Mouse (Mus musculus) left cerebral cortex, adult 18-20 months (tissue): Measurements from ENCODE around the gene Anapc11. TPM values are rescaled to one million over a fixed set of nuclear protein-coding genes. Genes with fewer than 3 reads are reported as not detected.
A peak's percentile ranks its signal among the peaks of the same experiment; 100 is the strongest.
"Not testable (repeated sequence)": the region's sequence is repeated elsewhere in the genome, so short reads cannot be mapped to it uniquely, and the experiment has no call there.

ENCODE experiments used
- DNase-seq, 2 experiments: peaks; one replicate each; pipeline ENCODE4 v3.0.0; 2021 to 2022; ENCODE audit warnings: low spot score in 2 of 2, mixed read lengths in 1 of 2
- long read RNA-seq, 2 experiments: library from polyadenylated mRNA; stranded (forward); transcript quantifications; one replicate each; pipeline ENCODE4 v2.0.0; 2021
- total RNA-seq, 2 experiments: library from RNA; stranded (reverse); gene quantifications; 2 replicates each; pipeline ENCODE4 v1.2.3; 2021

The Anapc11 gene
- total RNA-seq, result 10 to 100 TPM; 95.1 to 98.8 TPM
- long read RNA-seq, experiment 1, transcript Anapc11-201 (3 exons, 3,229 nt), result major isoform, 44 of 81 reads
- long read RNA-seq, experiment 1, transcript Anapc11-202 (3 exons, 962 nt), result minor isoform, 36 of 81 reads
- long read RNA-seq, experiment 1, partial matches to known transcripts, result 0 of 81 reads
- long read RNA-seq, experiment 1, other reads (novel, unspliced or antisense), result 1 of 81 reads
- long read RNA-seq, experiment 2, transcript Anapc11-201 (3 exons, 3,229 nt), result minor isoform, 39 of 85 reads
- long read RNA-seq, experiment 2, transcript Anapc11-202 (3 exons, 962 nt), result major isoform, 40 of 85 reads
- long read RNA-seq, experiment 2, partial matches to known transcripts, result 3 of 85 reads
- long read RNA-seq, experiment 2, other reads (novel, unspliced or antisense), result 3 of 85 reads

DNA sequence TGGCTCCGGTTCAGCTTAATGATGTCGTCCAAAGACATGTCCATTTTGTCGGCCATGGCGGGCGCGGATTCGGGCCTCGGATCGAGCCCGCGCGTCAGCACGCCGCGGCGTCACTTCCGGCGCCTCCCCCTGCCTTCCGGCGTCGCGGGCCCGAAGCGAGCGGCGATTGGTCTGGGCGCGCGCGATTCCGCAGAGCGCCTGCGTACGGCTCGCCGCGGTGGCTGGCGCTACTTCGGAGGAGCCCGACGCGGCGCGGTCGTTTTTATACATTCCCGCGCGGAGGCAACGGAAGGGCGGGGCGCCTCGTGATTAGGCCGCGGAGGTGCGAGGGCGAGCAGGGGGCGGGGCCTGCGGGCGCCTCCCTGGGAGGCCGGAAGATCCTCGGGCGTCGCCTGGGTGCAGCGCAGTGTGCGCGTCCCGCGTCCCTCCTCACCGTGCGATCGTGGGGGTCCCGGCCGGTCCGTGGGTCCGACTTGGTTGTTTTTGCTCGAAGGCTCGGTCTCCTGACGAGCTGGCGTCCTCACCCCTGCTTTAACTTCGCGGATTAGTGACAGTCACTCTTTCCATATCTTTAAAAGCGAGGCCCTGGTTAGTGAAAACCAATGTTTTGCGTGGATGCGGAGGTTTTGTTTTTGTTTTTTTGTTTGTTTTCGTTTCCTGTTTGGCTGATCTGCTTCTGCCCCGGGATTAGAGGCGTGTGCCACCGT, at the start of gene Anapc11, which contains the start of gene Alyref:
TSS of gene Anapc11 (plus strand) at position 139 of the 707 bp plus-strand sequence.
TSS of gene Alyref (minus strand) at position 83 of the 707 bp plus-strand sequence.
- peak; percentile 92 to 96 for DNase-seq

DNA sequence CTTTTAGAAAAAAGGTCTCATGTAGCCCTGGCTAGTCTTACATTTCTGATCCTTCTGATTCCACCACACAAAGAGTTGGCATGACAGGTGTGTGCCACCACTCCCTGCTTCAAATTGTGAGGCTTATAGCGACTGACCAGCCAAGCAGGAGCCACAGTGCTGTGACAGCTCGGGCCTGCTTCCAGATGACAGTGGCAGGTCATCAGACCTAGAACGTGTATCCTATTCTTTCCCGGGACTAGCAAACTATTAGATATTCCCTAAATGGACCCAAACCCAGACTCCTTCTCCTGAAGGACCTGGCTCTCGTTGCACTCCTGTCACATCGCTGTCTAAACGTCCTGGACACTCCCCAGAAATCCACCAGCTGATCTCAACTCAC, 49.4 kb upstream of the Anapc11 start:
- no peak for DNase-seq

DNA sequence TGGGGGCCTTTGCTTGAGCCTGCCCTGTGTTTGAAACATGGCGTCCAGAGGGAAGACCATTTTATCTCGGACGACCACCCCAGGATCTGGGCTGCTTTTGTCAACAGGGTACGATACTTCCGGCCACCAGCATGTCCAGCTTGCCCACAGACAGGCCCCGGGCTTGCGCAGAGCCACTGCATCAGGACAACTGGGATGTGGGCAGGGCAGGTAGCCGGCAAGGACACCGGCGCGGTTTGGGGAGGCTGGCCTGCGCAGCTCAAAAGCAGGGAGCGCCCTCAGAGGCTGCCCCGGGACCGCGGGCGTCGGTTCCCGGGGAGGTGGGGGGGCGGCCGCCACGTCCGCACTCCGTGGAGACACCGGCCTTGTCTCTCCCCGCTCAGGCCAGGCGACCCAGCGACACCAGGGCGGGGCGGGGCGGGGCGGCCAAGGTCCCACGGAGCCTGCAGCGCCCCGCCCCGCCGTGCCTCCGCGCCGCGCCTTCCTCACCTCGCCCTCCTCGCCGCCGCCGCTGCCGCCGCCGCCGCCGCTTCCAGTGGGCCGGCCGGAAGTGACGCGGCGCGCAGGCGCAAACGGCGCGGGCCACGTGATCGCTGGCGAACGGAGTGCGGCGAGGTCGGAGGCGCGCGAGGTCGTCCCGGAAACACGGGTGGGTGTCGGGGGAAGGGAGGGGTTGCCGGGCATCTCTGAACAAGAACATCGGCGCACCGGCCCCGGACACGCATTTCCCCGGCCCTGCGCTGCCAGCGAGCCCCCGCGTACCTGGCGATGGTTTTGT, 48.9 kb upstream of the Anapc11 start, which contains the start of gene Mcrip1:
TSS of gene Mcrip1 (minus strand) at position 560 of the 778 bp plus-strand sequence.
- peak; percentile 95 to 96 for DNase-seq

DNA sequence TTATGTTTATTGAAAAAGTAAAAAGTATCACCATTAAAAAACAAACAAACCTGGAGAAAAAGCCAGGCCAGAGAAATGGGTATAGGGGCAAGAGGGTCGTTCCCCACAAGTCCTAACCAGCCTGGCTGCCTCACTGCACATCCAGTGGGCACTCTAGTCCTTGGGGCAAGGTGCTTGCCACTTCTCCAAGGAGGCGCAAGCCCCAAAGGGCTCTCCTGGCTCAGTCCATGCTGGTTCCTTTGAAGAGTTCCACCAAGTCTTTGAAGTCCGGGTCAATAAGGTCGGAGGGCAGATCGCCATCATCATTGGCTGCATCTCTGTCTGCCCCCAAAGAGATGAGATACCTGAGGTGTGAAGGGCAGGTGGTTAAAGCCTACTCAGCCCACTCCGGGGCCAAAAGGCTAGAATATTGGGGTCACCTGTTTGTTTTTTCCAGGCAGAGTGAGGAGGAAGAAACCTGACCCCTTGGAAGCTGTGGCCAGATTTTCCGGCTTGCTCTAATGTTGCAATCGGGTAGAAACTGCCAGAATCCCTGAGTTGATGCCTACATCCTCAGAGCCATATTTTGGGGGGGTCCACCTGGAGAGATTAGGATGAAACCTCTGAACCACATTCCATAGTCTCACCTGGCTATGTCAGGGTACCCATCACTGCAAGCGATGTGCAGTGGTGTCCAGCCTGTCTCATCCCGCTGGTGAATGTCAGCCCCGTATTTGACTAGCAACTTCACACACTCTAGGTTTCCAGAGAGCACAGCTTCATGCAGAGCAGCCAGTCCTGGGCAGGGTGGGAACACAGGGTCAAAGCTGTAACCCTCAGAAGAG, 48.0 kb upstream of the Anapc11 start:
- DNase-seq, result no peak

DNA sequence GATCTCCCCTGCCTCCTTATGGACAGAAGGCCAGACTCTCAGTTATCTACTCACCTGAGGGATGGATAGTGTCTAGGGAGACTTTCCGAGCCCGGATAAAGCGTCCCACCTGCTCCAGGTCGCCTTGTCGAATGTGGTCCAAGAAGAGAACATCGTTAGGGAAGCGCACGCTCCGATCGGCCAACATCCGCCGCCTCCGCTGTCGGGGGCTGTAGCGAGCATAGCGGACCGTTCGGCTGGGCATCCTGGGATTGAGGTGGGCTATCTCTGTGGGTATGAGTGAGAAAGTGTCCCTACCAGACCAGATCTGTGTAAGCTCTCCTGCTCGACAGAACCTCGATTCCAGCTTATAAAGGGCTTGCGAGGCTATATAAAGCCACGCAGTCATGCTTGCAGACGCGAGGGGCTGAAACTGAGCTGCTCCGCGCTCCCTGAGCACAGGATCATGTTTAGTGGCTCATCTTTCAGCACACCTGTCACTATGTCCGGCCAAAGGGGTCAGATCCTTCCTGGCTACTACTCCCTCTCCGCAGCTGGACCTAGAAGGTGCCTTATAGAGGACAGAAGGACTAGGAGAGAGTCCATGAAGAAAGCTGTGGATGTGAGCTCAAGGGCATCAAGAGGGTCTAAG, 47.3 kb upstream of the Anapc11 start, which contains the start of gene Ppp1r27:
TSS of gene Ppp1r27 (minus strand) at position 323 of the 631 bp plus-strand sequence.
- DNase-seq, result no peak

DNA sequence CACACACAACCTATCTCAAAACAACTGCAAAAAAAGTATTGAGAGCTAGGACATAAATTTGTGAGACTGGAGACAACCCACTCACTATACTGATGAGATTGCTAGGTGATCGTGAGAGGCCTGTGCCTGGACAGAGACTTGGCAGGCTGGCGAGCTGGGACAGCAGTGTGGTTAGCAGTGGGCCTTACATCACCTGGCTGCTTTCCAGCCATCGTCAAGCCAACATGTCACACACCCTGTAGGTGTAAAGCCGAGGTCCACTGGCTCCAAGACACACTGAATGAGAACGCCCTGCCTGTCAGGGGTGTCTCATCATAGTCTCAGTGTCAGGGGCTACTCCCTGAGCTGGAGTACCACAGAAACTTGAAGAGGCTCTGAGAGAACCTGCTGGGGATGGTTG, 45.5 kb upstream of the Anapc11 start:
- DNase-seq, result no peak

DNA sequence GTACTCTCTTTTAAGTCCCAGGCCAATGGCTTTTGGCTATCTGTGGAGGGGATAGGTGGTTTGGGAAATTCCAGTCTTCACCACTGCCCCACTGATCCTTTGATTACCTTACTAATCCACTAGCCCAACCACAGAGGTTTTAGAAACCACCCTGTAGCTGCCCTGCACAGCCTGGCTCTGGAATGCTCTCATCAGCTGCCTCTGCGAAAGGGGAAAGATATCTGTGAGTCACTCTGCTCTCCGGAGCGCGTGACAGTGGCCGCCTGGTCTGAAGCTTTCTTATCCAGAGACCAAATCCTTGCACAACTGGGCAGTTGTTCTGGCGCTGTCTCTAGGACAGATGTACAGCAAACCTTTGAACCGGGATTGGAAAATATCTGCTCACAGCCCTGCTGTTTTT, 43.4 kb upstream of the Anapc11 start:
- no peak for DNase-seq

DNA sequence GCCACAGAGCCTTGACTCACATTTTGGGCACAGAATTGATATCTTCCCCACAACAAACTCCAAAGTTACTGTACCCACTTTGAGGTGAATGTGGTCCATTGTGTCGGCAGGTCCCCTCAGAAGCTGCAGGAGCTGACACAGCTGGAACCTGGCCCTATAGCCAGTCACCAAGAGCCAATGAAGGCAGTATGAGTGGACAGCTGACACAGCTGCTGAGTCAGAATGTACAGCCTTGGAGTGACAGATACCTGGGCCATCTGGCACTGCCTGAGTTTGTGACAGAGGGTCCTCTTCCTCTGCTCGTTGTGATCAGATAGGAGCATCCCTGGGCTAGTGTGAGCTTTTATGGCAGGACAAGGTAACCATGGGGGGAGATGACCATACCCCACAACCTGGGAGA, 43.0 kb upstream of the Anapc11 start:
- no peak for DNase-seq

DNA sequence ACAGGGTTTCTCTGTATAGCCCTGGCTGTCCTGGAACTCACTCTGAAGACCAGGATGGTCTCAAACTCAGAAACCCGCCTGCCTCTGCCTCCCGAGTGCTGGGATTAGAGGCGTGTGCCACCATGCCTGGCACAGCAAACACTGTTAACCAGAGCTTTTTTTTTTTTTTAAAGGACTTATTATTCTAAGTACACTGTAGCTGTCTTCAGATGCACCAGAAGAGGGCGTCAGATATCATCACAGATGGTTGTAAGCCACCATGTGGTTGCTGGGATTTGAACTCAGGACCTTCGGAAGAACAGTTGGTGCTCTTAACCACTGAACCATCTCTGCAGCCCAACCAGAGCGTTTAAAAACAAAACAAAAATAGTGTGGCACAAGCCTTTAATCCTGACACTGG, 39.4 kb upstream of the Anapc11 start:
- not testable (repeated sequence) for DNase-seq

DNA sequence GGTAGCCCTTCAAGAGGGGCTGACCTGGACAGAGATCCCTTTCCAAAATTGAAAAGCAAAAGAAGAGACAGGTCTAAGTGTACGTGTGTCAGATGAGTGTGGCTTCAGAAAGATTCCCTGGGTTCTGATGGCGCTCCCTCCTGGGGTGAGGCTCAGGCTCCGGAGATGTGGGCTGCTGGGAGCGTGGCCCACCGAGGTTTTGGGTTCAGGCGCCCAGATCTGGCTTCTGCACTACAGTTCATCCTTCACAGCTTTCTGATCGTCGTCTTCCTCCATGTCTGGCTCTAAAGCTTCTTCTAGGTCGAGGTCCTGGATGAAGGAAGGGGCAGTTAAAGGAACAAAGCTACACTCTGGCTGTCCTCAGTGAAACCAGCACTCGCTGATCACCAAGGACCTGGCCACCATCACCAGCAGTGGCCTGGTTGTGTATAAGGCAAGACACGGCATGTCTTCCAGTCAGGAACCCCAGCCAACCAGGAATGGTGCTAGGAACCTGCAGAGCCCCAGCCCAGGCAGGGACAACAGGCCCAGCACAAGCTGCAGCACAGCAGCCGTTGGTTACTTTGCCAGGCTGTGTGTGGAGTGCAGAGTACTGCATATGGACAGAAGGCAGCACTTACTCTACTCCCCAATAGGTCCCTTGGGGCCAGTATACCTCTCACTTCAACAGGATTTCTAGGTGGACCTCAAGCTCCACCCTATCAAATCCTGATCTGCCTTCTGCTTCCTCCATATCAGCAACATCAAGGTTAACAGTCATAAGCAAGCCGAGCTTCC, 37.1 kb upstream of the Anapc11 start:
- no peak for DNase-seq

DNA sequence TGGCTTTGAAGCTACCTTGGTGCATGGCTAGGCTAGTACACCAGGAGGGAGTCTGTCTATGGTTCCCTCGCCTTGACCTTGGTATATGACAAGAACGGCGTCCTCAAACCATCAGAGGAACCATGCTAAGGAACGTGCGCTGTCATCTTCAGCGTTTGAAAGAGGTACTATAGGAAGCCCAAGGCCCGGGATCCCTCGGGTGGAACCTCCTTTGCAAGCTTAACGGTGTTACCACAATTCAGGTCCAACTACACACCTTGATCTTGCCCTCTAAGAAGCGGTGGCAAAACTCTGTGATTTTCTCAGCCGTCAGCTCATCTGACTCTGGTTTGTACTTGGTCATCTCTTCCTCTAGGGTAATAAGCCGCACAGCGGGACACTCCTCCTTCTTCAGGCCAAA, 35.3 kb upstream of the Anapc11 start:
- DNase-seq, result no peak

DNA sequence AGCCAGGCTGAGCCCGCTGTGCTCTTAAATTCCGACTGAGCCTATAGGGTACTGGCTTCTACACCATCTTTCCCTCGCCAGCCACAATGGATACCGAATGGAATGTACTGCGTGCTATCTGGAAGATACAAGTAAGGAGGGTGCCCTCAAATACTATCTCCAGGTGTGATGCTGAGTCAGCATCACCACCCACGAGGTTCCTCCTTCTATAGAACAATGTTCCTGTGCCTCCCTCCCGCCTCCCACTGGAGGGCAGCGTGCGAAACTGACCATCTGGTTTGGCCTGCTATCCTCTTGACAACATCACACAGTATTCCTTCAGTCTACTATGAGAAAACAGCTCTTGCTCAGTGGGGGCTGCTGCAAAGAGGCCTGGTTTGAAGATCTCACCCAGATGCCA, 33.1 kb upstream of the Anapc11 start:
- DNase-seq, result no peak

DNA sequence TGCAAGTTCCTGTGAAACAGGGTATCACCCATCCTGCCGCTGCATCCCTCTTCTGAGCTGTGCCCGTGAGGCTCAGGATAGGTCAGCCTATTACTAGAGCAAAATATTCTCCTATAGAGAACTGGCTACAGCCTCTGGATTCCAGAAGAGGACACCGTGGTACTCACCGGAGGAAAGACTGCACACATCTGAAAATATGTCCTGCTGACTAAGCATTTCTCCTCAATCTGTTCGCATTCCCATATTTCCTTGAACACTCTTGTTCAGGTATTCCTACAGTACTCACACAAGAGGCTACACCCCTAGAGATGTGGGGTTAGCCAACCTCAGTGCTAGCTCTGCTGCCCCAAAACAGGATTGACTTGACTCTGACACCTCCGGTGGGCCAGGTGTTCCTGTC, 29.9 kb upstream of the Anapc11 start:
- no peak for DNase-seq

DNA sequence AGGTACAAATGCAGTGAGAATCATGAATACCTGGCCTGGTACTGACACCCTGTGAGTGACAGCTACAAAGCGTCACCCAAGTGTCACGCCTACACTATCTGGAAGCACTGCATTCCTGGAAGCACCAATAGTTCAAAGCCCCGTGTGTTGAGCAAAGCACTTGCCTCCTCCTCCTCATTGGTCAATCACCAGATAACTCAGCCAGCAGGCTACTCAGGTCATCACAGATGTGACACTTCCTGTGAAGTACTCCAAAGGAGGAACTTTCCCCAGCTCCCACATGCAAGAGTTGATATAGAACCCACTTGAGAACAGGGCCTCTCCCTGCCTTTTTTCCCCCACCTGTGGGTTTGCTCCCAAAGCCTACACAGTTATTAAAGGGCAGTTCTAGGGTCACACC, 27.1 kb upstream of the Anapc11 start:
- DNase-seq, result no peak

DNA sequence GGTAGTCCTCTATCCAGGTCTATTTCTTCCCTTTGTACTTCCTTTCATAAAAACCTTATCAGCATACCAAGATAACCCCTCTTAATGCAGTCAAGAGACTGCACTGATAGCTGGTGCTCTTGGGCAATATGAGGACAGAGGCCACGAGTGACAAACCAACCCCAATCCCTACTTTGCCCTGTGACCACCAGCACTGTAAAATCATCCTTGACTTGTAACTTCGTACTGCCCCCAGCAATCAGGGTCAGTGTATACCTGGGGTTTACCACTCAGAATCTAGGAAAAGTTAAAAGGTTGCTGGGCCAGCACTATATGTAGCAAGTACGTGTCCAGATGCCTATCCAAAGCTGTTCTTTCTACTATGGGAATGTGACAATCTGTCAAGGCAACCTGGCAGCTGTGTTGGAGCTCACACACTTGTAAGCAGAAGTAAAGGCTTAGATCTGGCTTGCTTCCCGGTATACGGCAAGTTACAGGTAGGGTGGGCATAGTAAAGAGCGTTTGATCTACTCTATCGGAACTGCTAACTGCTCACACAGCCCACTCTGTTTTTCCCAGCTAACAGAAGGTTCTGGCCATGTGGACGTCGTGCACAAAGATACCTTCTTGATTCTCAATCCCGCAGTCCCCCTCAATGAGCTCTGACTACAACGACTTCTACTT, 26.3 kb upstream of the Anapc11 start:
- DNase-seq, result no peak

DNA sequence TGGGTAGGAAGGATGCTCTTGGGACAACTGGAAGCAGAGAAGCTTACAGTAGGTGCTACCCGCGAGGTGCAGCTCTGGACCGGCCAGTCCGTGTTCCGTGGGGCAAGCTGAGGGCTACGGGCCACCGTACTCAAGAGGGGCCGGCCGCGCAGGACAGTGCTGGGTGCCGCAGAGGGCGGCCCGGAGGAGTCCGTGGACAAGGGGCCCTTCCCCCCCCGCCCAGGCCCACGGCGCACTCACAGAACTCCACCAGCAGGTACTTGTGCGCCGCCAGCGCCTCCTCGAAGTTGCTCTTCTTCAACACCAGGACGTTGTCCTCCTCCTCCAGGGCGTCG, 25.8 kb upstream of the Anapc11 start:
- DNase-seq, result no peak

DNA sequence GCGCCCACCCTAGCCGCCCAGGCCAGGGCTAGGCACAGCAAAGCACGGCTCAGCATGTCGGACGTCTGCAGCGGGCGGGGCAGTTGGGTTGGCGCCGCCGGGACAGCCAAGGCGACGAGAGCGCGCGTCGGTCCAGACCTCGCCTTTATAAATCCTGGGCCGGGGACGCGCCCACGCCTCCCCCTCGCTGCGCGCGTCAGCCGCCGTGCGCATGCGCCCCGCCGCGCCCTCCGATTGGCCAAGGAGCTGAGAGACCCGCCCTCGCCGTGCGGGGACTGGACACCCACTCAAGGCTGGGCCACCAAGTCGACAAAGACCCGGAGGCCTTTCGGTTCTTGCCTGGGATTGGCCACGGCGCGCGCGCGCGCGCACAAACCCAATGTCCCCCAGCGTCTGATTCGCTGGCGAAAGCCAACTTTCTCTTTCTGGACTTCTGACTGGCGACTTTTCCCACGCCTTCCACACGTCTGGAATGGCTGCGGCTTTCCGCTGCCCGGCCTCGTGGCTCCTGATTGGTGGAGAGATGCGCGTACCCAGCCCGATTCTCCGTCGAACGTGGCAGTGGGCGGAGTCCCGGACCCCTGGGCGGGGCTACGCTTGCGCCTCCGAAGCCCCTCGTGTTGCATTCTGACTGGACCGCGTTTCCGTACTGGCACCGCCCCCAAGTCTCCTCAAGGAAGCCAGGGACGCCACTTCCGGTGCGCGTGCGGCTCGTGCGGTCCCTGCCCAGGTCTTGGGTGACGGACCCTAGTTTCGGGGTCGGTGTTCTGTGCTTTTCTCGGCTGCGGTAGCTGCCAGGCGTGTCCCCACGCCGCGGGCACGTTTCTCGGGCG, 25.3 kb upstream of the Anapc11 start, which contains the start of gene P4hb:
TSS of gene P4hb (minus strand) at position 502 of the 833 bp plus-strand sequence.
- peak; percentile 99 to 100 for DNase-seq
